9 mouse cellular contexts compared by ENCODE assay signal in genomic region chr10:40177323-40177962, GRCm38 (mm10). TPM values are rescaled to one million over a fixed set of nuclear protein-coding genes. Genes with fewer than 3 reads are reported as not detected.
DNase-seq lines count a peak whose midpoint lies in the region.
"Had no signal": no experiment of that assay in that cellular context is flagged by ENCODE, and none has a peak within 500 bp of the region (broad histone marks: within the 10 kb centered on the region; RNA-seq: fewer than 3 reads in every experiment).

No protein-coding gene starts in this region.

- 36% methylated on average over 6 of the region's 6 CpGs for whole genome bisulfite sequencing in heart, embryonic 10.5 days

- no peak overlapping the region for H3K27ac ChIP-seq in heart, embryonic 10.5 days
- H3K27ac ChIP-seq: hindbrain, embryonic 15.5 days had no signal

- H3K4me3 ChIP-seq in heart, embryonic 10.5 days, result no peak overlapping the region
- H3K4me3 ChIP-seq: hindbrain, embryonic 15.5 days had no signal

- no peaks in the 10 kb centered on the region for H3K27me3 ChIP-seq in heart, embryonic 10.5 days (ENCODE audit: insufficient read depth, poor library complexity, severe bottlenecking)
- H3K27me3 ChIP-seq: hindbrain, embryonic 15.5 days had no signal

- H3K4me1 ChIP-seq in heart, embryonic 10.5 days, result peaks cover 6% of the 10 kb centered on the region; the same call in 1 of the 2 replicates
- H3K4me1 ChIP-seq: hindbrain, embryonic 15.5 days had no signal

- H3K36me3 ChIP-seq in heart, embryonic 10.5 days, result no peaks in the 10 kb centered on the region
- H3K36me3 ChIP-seq: hindbrain, embryonic 15.5 days had no signal

- no peaks in the 10 kb centered on the region for H3K9me3 ChIP-seq in heart, embryonic 10.5 days
- H3K9me3 ChIP-seq: hindbrain, embryonic 15.5 days had no signal

- DNase-seq in heart, adult 11 months, result peak; percentile 93
- DNase-seq in heart, embryonic 10.5 days (ENCODE audit: low spot score), result no peak
- peak; percentile 72 for DNase-seq in NIH3T3 (ENCODE audit: low read depth)
- DNase-seq in frontal cortex, postnatal 14 days (ENCODE audit: low spot score in 2 of 2), result peak; percentile 13 to 14
- DNase-seq in layer of hippocampus, adult 8-10 months (ENCODE audit: low spot score in 2 of 2), result peak; percentile 39 to 60
- DNase-seq in ovary, adult 18-20 months (ENCODE audit: low spot score), result peak; percentile 66
- no peak for DNase-seq in embryo, embryonic 10 days (ENCODE audit: low spot score)
- DNase-seq in gastrocnemius, adult 8-10 months (ENCODE audit: low spot score in 2 of 2), result no peak

RNA-seq across cellular contexts. Expression of gene Slc16a10, which starts 35.4 kb away (rescaled TPM):
- 15.2 and 20.7 TPM in 2 replicates for polyA plus RNA-seq in heart, embryonic 10.5 days (2016; fragmentation: Nextera tagmentation; extraction: Ambion mirVana)
- total RNA-seq in layer of hippocampus, adult 8-10 months (2022), result 1 to 10 TPM; 3.9 to 5.0 (median 4.3) TPM
- 10 to 100 TPM; 38.7 to 56.1 (median 46.4) TPM for total RNA-seq in gastrocnemius, adult 8-10 months (2022)

Comparison
In these comparisons a context has a peak if more than half of its experiments do, and no peak if none do; other contexts are left out.
1. DNase-seq: peak in heart, adult 11 months (single experiment), NIH3T3 (single experiment), frontal cortex, postnatal 14 days (2 of 2), layer of hippocampus, adult 8-10 months (2 of 2) and ovary, adult 18-20 months (single experiment); none in heart, embryonic 10.5 days (single experiment), embryo, embryonic 10 days (single experiment) and gastrocnemius, adult 8-10 months (0 of 2).
2. RNA of gene Slc16a10, which starts 35.4 kb away (total RNA-seq): 38.7 to 56.1 TPM in gastrocnemius, adult 8-10 months; 3.9 to 5.0 TPM in layer of hippocampus, adult 8-10 months; every median in the first group is over 4 times any median in the second.